Mouse (Mus musculus) intestine, embryonic 16.5 days (tissue): ENCODE data around the gene Kirrel3. TPM values are rescaled to one million over a fixed set of nuclear protein-coding genes. Genes with fewer than 3 reads are reported as not detected.

Experiments
- ATAC-seq: fragments of 200-750 bp; cut with Nextera tagmentation; 2 replicates; pipeline ENCODE4 v1.8.0; 2017; ENCODE audit warnings: moderate TSS enrichment, moderate library complexity
- H3K27ac ChIP-seq: fragments of 300-500 bp; sonication (generic); 2 replicates; pipeline ENCODE4 v1.5.1; 2014; ENCODE audit warnings: mild to moderate bottlenecking, low read length
- H3K27me3 ChIP-seq: fragments of 300-500 bp; sonication (generic); replicated peaks from 2 replicates; pipeline ENCODE4 v1.6.1; 2014; ENCODE audit warnings: low read length, control low read depth, mixed read lengths; ENCODE audit not compliant: control insufficient read depth, insufficient read depth
- H3K36me3 ChIP-seq: fragments of 300-500 bp; sonication (generic); 2 replicates; pipeline ENCODE4 v1.6.1; 2014; ENCODE audit warnings: low read length, control low read depth; ENCODE audit not compliant: control insufficient read depth, insufficient read depth
- H3K4me1 ChIP-seq: fragments of 300-500 bp; sonication (generic); 2 replicates; pipeline ENCODE4 v1.6.1; 2014; ENCODE audit warnings: low read length, control low read depth, mixed read lengths; ENCODE audit not compliant: control insufficient read depth, insufficient read depth
- H3K4me2 ChIP-seq: fragments of 300-500 bp; sonication (generic); 2 replicates; pipeline ENCODE4 v1.6.1; 2014; ENCODE audit warnings: low read depth, low read length, control low read depth
- H3K4me3 ChIP-seq: fragments of 300-500 bp; sonication (generic); 2 replicates; pipeline ENCODE4 v1.5.1; 2014; ENCODE audit warnings: mild to moderate bottlenecking, low read length
- H3K9ac ChIP-seq: fragments of 300-500 bp; sonication (generic); 2 replicates; pipeline ENCODE4 v1.6.1; 2014; ENCODE audit warnings: low read depth, low read length
- H3K9me3 ChIP-seq: fragments of 300-500 bp; sonication (generic); 2 replicates; pipeline ENCODE4 v1.6.1; 2016; ENCODE audit warnings: low read length, control low read depth; ENCODE audit not compliant: control insufficient read depth
- WGBS: fragments of 180-500 bp; shearing (Covaris S2); extraction: QIAGEN DNeasy Blood & Tissue Kit; methylation state at CpG from one replicate; pipeline ENCODE4 v1.1.7; 2014; 5-methylcytosine and 5-hydroxymethylcytosine counted together
- polyA plus RNA-seq: library from polyadenylated mRNA; unstranded; fragments of >200 nt; fragmentation: Nextera tagmentation; extraction: Ambion mirVana; gene quantifications from 2 replicates; pipeline ENCODE4 v1.2.1, GENCODE M21; 2015

The Kirrel3 gene
- polyA plus RNA-seq, 1 experiment from 2014 or later, result 1.7 TPM

DNA sequence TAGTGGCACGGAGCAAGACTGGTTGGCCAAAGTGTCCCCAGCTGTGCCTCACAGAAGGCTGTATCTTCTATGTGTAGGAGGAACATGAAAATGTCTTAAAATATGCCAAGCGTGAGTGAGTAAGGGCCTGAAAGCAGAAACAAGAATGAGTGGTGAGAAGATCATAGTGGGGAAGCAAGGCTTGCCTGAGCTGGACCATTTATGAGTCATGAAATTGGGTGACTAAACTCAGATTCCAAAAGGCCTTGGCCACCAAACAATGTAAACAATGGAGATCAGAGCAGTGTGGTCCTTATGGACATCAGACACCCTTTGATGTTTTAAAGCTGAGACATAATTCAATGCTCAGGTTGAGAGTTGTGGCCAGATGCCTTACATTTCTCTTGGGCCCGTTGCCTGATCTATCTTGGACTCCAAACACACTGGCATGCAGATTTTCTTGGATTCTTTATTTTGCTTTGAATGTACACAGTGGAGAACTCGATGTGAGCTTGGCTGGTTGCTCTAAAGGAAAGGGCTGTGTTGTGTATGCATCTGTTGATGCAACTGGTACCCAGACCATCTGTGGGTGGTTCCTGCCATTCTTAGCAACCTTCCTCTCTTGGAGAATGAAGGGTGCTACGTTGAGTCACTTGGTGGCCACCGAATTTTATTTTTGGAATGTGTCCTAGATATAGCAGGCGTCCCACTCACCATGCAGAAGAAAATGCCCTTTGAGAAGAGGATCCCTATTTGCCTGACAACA is 53.1 kb downstream of the Kirrel3 start:
- Histone ChIP-seq H3K9ac (no peak overlapping the region), H3K9me3 (no peaks in the 10 kb centered on the region), H3K4me3 (no peak overlapping the region), H3K36me3 (no peaks in the 10 kb centered on the region), H3K4me1 (no peaks in the 10 kb centered on the region), H3K27ac (no peak overlapping the region), H3K4me2 (no peak overlapping the region), H3K27me3 (no peaks in the 10 kb centered on the region)
- 82% methylated on average over 7 of the region's 7 CpGs for WGBS
- no peak for ATAC-seq

DNA sequence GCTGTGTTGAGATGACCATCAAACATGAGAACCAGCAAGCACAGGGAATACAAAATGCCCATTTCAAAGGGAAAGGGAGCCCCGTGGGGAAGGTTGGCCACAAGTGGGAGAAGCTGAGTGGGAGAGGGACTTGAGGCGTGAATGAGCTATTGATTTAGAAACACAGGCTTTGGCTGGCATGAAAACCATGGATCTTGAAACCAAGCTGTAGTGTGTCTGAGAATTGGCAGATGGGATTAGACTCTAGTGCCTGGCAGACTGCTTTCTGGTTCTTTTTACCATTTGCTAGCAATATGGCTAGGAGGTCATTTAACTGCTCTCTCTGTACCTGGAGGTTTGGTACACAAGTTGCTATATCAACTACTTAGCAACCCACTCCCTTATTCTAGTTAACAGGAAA is 56.2 kb downstream of the Kirrel3 start:
- no peaks in the 10 kb centered on the region for H3K4me1 ChIP-seq
- ATAC-seq, result no peak
- no peak overlapping the region for H3K4me3 ChIP-seq
- 78% methylated on average over 2 of the region's 2 CpGs for WGBS
- no peaks in the 10 kb centered on the region for H3K27me3 ChIP-seq
- H3K9me3 ChIP-seq, result no peaks in the 10 kb centered on the region
- H3K27ac ChIP-seq, result no peak overlapping the region
- no peak overlapping the region for H3K4me2 ChIP-seq
- H3K36me3 ChIP-seq, result no peaks in the 10 kb centered on the region
- no peak overlapping the region for H3K9ac ChIP-seq

DNA sequence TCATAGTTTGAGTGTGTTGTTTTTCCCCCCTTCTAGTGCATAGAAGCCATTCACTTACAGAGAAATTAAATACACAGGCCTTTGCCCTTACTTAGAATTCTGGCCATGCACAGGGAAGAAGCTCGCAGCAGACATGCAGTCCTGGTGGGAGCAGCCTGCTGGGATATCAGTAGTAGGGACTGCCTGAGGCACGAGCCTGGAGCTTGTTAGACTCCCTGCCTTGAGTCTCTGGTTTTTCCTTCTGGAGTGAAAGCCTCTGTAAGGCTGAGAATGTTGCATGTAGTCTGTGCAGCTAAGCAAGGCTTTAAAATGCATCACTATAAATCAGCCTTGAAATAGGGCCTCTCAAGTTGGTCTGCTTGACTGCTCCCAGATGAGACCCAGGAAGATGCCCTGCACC is 70.0 kb downstream of the Kirrel3 start:
- ATAC-seq, result no peak
- Histone ChIP-seq H3K9me3 (no peaks in the 10 kb centered on the region), H3K4me1 (no peaks in the 10 kb centered on the region), H3K27me3 (no peaks in the 10 kb centered on the region), H3K27ac (no peak overlapping the region), H3K36me3 (no peaks in the 10 kb centered on the region), H3K4me2 (no peak overlapping the region), H3K4me3 (no peak overlapping the region), H3K9ac (no peak overlapping the region)
- 55% methylated on average over 2 of the region's 2 CpGs for WGBS

DNA sequence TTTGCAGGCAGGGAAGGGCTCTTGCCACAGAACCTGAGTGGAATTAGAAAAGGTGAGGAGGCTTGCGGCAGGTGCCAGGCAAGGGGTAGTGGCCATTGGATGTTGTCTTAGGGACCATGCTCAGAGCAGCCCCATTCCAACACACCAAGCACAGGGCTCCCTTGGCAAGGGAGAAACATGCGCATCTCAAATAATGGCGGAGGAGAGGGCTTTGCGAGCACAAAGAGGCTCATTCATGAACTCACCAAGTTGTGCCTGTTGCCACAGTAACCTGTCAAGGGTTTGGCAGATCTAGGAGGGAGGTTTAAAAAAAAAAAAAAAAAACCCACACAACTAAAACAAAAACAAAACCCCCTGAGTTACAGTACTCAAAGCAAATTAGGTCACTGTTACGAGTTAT is 72.2 kb downstream of the Kirrel3 start:
- ATAC-seq, result no peak
- 70% methylated on average over 5 of the region's 5 CpGs for WGBS

DNA sequence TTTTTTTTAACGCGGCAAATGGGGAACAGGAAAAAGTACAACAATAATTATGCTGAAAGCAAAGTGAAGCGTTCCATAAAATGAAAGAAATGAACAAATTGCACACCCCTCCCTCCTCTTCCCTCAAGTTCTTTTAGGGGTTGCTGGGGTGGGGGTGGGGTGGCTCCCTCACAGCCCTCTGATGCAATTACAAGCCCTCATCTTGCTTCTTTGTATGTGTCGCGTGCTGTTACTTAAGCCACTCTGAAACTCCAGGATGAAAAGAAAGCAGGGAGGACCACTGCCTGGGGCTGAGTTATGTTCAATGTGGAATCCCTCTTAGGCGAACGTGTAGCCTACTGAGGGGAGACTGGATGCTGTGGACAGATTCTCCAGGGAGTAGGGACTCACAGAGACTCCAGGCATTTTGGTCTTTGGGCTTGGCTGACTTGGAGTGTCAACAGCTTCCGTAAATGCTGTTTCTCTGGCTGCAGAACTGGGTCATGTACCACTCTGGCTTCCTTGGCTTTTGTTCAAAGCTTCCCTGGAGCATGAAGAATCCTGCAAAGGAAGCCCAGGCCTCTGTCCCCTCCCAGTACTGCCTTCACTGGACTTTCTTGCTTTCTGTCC is 72.7 kb downstream of the Kirrel3 start:
- Histone ChIP-seq H3K4me2 (no peak overlapping the region), H3K9ac (no peak overlapping the region), H3K27ac (no peak overlapping the region), H3K4me1 (no peaks in the 10 kb centered on the region), H3K9me3 (no peaks in the 10 kb centered on the region), H3K27me3 (no peaks in the 10 kb centered on the region), H3K4me3 (no peak overlapping the region), H3K36me3 (no peaks in the 10 kb centered on the region)
- 63% methylated on average over 8 of the region's 8 CpGs for WGBS
- ATAC-seq, result no peak

More for the DNA sequence above, 72.2 kb downstream of the Kirrel3 start:
- Histone ChIP-seq H3K4me2 (no peak overlapping the region), H3K9me3 (no peaks in the 10 kb centered on the region), H3K27me3 (no peaks in the 10 kb centered on the region), H3K4me1 (no peaks in the 10 kb centered on the region), H3K4me3 (no peak overlapping the region), H3K36me3 (no peaks in the 10 kb centered on the region), H3K27ac (no peak overlapping the region), H3K9ac (no peak overlapping the region)

DNA sequence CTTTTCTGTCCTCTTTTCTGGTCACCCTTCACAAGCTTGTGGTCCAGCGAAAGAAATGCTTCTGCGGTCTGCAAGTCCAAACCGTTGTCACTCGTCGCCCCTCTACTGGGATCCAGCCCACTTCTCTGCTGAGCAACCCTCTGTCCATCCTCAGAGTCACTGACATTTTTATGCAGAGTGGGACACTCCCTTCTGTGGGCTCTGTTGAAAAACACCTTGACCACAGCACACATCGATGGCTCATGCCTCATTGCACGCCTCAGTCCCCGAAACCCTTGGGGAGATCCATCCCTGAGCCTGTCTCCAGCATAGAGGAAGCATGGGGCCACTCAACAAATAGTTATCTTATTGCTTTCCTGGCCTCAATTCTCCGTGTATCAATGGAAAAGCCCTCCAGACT is 73.4 kb downstream of the Kirrel3 start:
- H3K4me2 ChIP-seq, result no peak overlapping the region
- no peaks in the 10 kb centered on the region for H3K4me1 ChIP-seq
- H3K36me3 ChIP-seq, result no peaks in the 10 kb centered on the region
- WGBS, result 87% methylated on average over 9 of the region's 9 CpGs
- H3K27me3 ChIP-seq, result no peaks in the 10 kb centered on the region
- no peak overlapping the region for H3K27ac ChIP-seq
- no peak overlapping the region for H3K9ac ChIP-seq
- no peak overlapping the region for H3K4me3 ChIP-seq
- no peak for ATAC-seq
- H3K9me3 ChIP-seq, result no peaks in the 10 kb centered on the region

DNA sequence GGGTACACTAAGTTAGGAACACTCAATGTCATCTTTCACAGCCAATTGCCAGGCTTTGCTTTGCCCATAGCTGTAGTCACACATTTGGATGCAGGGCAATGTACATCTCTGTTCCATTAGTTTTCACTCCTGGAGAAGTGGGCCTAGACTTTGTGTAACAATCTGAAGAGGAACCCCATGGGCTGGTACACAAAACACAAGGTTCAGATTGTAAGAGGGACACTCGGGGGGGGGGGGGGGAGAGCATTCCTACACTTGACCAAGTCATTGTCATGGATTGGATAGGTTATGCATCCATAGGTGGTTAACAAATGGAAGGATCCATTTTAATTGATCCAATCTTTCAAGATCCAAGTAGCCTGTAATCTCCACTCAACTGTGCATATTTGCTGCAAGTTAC is 75.6 kb downstream of the Kirrel3 start:
- WGBS, result 44% methylated on average over 1 of the region's 1 CpGs
- H3K36me3 ChIP-seq, result no peaks in the 10 kb centered on the region
- no peak overlapping the region for H3K4me2 ChIP-seq
- no peak overlapping the region for H3K27ac ChIP-seq
- no peak overlapping the region for H3K4me3 ChIP-seq
- H3K9ac ChIP-seq, result no peak overlapping the region
- no peaks in the 10 kb centered on the region for H3K27me3 ChIP-seq
- no peaks in the 10 kb centered on the region for H3K4me1 ChIP-seq
- ATAC-seq, result no peak
- H3K9me3 ChIP-seq, result no peaks in the 10 kb centered on the region

DNA sequence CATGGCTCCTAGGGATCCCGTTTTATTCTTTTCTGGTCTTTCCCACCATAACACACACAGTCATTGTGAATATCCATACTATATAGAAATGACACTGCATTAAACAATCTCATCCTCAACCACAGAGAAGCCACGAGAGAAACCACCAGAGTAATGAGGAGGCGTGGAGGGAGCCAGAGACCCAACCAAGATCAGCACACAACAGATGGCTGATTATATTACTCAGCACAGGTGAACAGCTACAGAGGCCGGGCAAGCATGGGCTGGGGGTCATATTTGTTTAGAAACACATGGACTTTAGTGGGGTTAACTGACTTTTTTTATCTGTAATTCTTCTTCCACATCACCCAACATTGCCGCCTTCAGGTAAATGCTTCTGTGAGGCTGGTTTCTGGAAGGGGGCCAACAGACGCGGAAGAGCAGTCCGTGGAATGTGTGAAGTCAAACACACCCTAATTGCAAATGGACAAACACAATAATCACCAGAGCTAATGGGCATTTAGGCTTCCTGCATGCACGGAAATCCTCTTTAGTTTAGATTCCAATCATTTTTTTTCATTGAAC is 76.8 kb downstream of the Kirrel3 start:
- Histone ChIP-seq H3K36me3 (no peaks in the 10 kb centered on the region), H3K4me2 (no peak overlapping the region), H3K27ac (no peak overlapping the region), H3K4me1 (no peaks in the 10 kb centered on the region), H3K27me3 (no peaks in the 10 kb centered on the region), H3K9ac (no peak overlapping the region), H3K9me3 (no peaks in the 10 kb centered on the region), H3K4me3 (no peak overlapping the region)
- WGBS, result 64% methylated on average over 9 of the region's 9 CpGs
- no peak for ATAC-seq

DNA sequence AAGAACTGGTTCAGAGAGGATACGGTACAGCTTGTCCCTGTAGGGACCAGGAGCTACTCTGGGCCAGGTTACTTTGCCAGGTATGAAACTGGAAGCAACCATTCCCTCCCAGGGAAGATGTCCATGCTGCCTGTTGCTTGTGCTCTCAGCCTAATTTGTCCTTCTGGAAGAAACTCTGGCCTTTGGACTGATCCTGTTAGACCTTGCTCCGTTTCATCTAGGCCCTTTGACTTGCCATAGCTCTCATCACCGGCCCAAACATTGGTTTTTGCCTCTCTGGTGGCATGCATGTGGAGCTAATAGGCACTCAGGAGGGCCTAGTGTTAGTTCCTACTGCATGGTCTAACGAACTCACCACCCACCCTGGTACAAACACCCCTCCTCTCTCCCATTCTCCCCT is 88.2 kb downstream of the Kirrel3 start:
- no peak overlapping the region for H3K9ac ChIP-seq
- H3K4me2 ChIP-seq, result no peak overlapping the region
- H3K9me3 ChIP-seq, result no peaks in the 10 kb centered on the region
- no peak for ATAC-seq
- H3K4me1 ChIP-seq, result no peaks in the 10 kb centered on the region
- no peaks in the 10 kb centered on the region for H3K36me3 ChIP-seq
- no peak overlapping the region for H3K4me3 ChIP-seq
- no peak overlapping the region for H3K27ac ChIP-seq
- 87% methylated on average over 4 of the region's 4 CpGs for WGBS
- H3K27me3 ChIP-seq, result no peaks in the 10 kb centered on the region
